Mouse (Mus musculus): ENCODE measurements around the gene Ttc9c. TPM values are rescaled to one million over a fixed set of nuclear protein-coding genes. Genes with fewer than 3 reads are reported as not detected.

Gene Ttc9c
- total RNA-seq, 2 experiments from 2014 or later, result 11.9 to 12.6 TPM

DNA sequence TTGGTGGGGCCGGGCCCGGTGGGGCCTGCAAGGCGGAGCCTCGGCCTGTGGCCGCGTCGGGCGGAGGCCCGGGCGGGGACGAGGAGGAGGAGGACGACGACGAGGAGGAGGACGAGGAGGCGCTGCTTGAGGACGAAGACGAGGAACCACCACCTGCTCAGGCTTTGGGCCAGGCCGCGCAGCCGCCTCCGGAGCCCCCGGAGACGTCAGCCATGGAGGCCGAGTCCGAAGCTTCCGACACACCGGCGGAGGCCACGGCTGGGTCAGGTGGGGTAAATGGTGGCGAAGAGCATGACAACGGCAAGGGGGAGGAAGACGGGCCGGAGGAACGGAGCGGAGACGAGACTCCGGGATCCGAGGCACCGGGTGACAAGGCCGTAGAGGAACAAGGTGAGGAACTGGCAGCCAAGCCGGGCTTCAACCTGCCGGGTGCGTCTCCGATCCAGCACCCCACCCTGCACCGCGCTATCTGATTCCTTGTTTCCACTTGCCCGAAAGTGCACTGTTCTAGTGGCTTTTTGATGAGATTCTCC is 1.4 kb upstream of the Ttc9c start:
- no peak for TF ChIP-seq CTCF (IDR thresholded peaks at IDR 0.05)
- DNase-seq, result no peak
- Histone ChIP-seq H3K4me3 (peak overlapping the region; percentile 86), H3K27ac (peak overlapping the region; percentile 100)
- intact Hi-C loops (cut with DNase I), result no loop called here

DNA sequence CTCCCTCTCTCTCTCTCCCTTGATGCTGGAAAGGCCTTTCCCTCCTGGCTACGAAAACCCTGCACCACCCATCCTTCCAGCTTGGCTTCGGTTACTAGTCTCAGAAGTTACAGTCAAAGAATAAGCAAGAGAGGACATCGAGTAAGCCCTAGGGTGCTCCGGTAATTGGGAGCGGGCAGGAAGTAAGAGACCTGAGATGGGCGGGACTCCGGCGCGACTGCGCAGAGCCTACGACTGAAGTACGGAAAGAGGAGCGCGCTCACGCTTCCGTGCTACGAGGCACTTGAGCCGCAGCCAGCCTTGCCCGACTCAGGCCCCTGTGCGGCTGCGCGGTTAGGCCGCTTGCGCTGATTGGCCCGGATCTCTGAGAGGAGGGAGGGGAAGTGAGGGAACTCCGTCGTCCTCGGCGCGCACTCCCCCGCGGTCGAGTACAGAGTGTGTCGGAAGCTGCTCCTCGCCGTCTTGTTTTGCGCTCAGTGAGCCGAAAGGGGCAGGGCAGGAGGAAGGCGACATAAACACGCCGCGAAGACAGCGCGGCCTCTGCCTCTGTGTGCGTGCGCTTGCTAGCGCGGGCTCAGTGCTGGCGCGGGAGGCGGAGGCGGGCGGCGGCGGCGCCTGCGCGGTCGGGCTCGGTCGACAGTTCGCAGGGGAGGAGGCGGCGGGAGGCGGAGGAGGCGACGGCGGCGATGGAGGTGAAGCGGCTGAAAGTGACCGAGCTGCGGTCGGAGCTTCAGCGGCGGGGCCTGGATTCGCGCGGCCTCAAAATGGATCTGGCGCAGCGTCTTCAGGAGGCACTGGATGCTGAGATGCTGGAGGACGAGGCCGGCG is 677 bp upstream of the Ttc9c start, which contains the start of gene Hnrnpul2:
Hnrnpul2 (plus strand) TSS at position 415 of the 828 bp plus-strand sequence.
- TF ChIP-seq CTCF (IDR thresholded peaks at IDR 0.05), result no peak
- intact Hi-C loops (cut with DNase I), result loop anchor here (2.0 kb wide), 2 partner anchors 17 to 97 kb away; partner anchors contain the start of genes Slc3a2 and Zbtb3
- H3K4me3 ChIP-seq, result peak within 1 kb of the TSS; percentile 86
- DNase-seq, result peak; percentile 99
- H3K27ac ChIP-seq, result peak within 1 kb of the TSS; percentile 100

DNA sequence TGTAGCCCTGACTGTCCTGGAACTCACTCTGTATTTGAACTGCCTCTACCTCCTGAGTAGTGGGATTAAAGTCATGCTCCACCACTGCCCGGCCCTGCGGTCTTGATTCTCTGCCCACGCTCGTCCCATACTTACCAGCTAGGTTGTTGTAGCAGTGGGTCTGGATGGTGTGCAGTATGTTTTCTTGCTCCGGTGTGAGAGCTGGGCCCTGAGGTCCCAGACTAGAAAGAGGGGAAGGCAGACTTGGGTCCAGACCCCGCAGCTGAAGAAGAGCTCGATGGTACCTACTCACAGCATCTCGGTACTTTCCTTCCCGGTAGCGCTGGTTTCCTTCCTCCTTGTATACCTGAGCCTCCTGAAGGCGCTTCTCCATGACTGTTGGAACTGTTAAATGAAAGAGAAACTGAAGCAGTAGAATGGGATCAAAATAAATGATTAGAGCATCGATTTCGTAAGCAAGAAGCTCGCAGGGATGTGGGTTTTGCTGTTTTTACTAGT is 783 bp downstream of the Ttc9c start:
- DNase-seq, result no peak
- Histone ChIP-seq H3K27ac (peak overlapping the region; percentile 100), H3K4me3 (peak overlapping the region; percentile 86)
- TF ChIP-seq CTCF (IDR thresholded peaks at IDR 0.05), result no peak
- intact Hi-C loops (cut with DNase I), result loop anchor here (2.0 kb wide), 2 partner anchors 16 to 96 kb away; partner anchors contain the start of genes Slc3a2 and Zbtb3

DNA sequence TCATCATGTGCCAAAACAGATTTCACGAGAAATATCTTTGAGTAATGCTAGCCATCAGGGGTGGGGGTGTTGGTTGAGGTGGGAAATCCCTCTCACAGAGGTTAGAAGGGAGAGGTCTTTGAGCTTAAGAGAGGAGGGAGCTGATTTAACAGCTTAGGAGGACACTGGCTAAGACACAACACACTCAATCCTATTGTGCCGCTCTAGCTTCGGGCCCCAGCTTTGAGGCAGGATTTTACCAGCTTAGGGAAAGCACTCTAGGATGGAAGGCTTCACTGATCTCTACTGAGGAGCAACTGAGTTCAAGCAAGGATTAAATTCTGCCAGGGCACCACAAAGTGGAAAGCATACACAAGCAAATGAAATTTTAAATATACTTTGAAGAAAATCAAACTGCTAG is 2.1 kb downstream of the Ttc9c start:
- intact Hi-C loops (cut with DNase I), result no loop called here
- no peak overlapping the region for H3K4me3 ChIP-seq
- no peak for DNase-seq
- TF ChIP-seq CTCF (IDR thresholded peaks at IDR 0.05), result no peak
- H3K27ac ChIP-seq, result no peak overlapping the region

DNA sequence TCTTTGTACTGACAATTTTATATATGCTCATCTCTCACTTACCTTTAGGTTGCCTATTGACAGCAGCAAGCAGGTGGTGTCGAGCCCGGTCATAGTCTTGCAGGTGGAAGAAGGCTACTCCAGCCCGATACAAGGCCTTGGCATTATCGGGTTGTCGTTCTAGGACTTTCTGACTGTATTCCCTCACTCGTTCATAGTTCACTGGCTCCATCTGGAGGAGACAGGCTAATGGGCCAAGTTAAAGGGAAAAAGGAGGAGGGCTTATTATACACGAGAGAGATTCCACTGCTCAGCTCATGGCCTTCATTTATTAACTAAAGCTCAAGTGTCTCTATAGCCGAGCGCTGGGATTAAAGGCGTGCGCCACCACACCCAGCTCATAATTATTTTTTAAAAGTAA is 3.3 kb downstream of the Ttc9c start:
- DNase-seq, result no peak
- no peak for TF ChIP-seq CTCF (IDR thresholded peaks at IDR 0.05)
- Histone ChIP-seq H3K27ac (no peak overlapping the region), H3K4me3 (no peak overlapping the region)
- intact Hi-C loops (cut with DNase I), result no loop called here

DNA sequence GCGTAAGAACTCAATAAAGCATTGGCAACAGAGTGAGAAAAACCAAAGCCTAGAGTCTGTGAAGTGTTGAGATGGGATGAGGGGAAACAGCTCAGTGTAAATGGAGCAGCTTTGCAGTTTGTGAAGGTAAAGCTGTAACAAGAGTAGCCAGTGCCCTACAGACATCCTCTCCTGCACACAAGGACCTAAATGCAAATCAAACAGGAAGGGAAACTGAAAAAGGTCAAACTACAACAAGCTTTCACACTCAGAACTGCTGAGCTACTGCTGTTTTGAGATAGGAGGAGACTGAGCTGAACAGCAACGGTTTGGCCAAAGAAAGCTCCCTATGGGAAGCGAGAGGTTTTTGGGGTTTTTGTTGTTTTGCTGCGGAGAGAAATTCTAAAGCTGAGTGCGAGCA is 12.3 kb downstream of the Ttc9c start:
- intact Hi-C loops (cut with DNase I), result no loop called here
- no peak for TF ChIP-seq CTCF (IDR thresholded peaks at IDR 0.05)
- no peak overlapping the region for H3K27ac ChIP-seq
- no peak overlapping the region for H3K4me3 ChIP-seq
- no peak for DNase-seq

DNA sequence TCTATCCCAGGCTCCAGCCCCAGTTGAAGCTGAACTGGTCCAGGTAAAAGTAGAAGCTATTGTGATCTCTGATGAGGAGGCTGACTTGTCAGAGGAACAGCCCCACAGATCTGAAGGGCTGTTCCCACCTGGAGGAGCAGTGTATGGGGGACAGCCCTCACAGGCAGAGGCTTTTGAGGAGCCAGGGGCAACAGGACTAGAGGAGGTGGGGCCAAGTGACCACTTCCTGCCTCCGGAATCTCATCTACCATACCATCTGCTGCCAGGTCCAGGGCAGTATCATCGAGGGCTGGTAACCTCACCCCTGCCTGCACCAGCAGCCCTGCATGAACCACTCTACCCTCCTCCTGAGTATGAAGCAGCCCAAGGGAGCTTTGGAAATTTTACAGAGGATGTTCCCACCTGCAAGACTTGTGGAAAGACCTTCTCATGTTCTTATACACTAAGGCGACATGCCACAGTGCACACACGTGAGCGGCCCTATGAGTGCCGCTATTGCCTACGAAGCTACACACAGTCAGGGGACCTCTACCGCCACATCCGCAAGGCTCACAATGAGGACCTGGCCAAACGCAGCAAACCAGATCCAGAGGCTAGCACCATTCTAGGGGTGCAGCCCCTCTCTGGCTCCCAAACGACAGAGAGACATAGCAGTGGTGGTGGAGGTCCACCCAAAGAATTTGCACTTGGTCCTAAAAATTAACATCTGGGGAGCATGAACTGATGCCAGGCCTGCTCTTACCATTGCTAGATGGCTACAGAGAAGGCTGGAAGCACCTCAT is 15.1 kb downstream of the Ttc9c start:
- H3K4me3 ChIP-seq, result no peak overlapping the region

DNA sequence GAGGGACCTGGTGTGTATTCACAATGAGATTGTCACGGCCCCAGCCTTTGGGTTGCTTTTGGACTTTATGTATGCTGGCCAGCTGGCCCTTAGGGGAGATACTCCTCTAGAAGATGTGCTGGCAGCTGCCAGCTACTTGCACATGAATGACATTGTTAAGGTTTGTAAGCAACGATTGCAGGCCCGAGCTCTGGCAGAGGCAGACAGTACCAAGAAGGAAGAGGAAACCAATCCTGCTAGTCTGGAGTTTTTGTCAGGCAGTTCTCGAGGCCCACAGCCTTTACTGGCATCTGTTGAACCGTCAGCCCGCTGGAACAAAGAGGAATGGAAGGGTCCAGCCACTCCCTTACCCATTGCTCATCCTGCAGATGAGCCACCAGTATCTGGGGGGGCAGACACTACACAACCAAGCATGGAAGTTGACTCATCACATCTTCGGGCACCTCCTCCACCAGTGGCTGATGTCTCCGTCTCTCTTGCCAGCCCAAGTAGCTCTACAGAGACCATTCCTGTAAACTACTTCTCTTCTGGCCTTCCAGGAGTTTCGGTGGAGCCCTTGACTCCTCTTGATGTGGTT is 15.8 kb downstream of the Ttc9c start:
- DNase-seq, result no peak
- Histone ChIP-seq H3K27ac (peak overlapping the region; percentile 93), H3K4me3 (peak overlapping the region; percentile 86)
- no peak for TF ChIP-seq CTCF (IDR thresholded peaks at IDR 0.05)
- intact Hi-C loops (cut with DNase I), result loop anchor here (2.0 kb wide), 1 partner anchor 16 kb away; the partner anchor contains the start of gene Ttc9c

More for the DNA sequence above, 15.1 kb downstream of the Ttc9c start:
- DNase-seq, result no peak
- H3K27ac ChIP-seq, result no peak overlapping the region
- intact Hi-C loops (cut with DNase I), result loop anchor here (2.0 kb wide), 1 partner anchor 15 kb away; the partner anchor contains the start of gene Ttc9c
- TF ChIP-seq CTCF (IDR thresholded peaks at IDR 0.05), result no peak

DNA sequence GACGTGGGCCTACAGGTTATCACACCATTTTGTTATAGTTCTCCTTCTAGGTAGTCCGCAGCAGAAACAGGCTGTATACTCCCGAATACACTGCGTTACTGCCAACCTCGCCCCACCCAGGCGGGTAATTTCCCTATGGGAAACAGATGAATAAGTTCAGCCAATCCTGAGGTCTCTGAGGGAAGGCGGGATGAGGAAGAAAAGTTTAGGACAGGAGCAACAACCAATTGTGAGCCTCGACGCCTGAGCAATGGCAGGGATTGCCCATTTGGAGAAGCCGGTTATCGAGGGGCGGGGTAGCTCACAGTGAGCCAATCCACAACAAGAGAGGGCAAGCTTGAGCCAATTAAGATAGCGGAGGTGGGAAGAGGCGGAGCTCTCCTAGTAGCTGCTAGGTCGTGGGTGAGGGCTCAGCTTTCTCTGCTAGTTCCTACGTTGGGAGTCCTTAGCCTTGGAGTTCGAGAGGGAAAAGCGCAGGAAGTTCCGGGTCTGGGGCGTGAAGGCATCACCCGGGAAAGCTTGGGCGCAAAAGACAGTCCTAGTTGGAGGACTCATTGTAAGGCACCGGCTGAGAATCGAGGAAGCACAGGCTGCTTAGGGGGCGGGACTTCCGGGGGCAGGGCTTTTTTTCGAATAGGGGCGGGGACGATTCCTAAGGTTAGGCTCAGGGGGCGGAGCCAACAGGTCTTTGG is 16.9 kb downstream of the Ttc9c start, which contains the start of gene Zbtb3:
Zbtb3 (plus strand) TSS at position 426 of the 692 bp plus-strand sequence.
- Histone ChIP-seq H3K27ac (peak within 1 kb of the TSS; percentile 93), H3K4me3 (peak within 1 kb of the TSS; percentile 86)
- DNase-seq, result peak; percentile 95
- intact Hi-C loops (cut with DNase I), result loop anchor here (2.0 kb wide), 1 partner anchor 17 kb away; the partner anchor contains the start of gene Ttc9c
- TF ChIP-seq CTCF (IDR thresholded peaks at IDR 0.05), result no peak

DNA sequence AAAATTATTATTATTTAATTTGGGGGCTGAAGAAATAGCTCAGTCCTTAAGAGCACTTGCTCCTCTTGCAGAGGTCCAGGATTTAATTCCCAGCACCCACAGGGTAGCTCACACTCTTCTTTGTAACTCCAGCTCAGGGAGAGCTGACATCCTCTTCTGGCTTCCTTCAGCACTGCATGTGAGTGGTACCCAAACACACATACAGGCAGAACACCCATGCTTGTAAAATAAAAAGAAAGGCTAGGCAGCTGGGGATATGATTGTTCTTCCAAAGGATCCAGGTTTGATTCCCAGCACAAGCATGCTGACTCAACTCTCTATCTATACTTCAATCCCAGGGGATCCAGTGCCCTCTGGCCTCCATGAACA is 20.2 kb downstream of the Ttc9c start:
- no peak for TF ChIP-seq CTCF (IDR thresholded peaks at IDR 0.05)
- Histone ChIP-seq H3K27ac (peak overlapping the region; percentile 87), H3K4me3 (peak overlapping the region; percentile 94)
- intact Hi-C loops (cut with DNase I), result no loop called here
- DNase-seq, result no peak

DNA sequence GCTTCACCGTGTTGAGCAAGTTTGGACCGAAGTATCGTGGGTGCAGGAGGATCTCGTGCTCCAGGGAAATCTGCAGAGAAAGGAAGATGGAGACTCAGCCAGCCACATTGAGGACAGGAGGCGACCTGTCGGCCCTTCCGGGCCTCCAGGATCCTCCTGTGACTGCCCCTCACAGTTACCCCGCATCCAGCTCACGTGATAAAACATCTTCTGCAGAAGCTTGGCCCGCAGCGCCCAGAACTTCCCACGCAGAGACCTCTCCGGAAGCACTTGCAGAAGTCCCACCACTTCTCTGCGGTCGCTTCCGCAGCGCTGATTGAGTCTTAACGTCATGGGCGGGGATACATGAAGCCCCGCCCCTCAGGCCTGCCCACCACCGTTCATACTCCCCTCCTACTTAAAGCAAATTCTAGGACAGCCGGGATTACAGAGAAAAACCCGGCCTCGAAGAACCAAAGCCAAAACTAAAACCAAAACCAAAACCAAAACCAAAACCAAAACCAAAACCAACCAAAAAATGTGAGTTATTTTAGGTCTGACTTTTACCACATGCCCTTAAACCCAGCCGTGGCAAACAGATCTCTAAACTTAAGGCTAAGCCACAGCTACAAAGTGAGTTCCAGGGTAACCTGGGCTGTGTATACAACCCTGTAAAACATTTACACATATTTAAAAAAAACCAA is 20.7 kb downstream of the Ttc9c start, which contains the start of gene Polr2g:
Polr2g (minus strand) TSS at position 314 of the 683 bp plus-strand sequence.
- intact Hi-C loops (cut with DNase I), result no loop called here
- H3K27ac ChIP-seq, result peak within 1 kb of the TSS; percentile 87

More for the DNA sequence above, 20.7 kb downstream of the Ttc9c start, which contains the start of gene Polr2g:
- peak; percentile 92 for DNase-seq
- H3K4me3 ChIP-seq, result peak within 1 kb of the TSS; percentile 94
- TF ChIP-seq CTCF (IDR thresholded peaks at IDR 0.05), result no peak
